Mouse (Mus musculus) testis, adult 2 months (tissue): ENCODE data around the gene Prdm5.

ENCODE experiments used
- CTCF ChIP-seq: fragments of 200-500 bp; IDR thresholded peaks from 2 replicates; pipeline ENCODE4 v1.5.1; 2012; ENCODE audit warnings: low read depth, mild to moderate bottlenecking, inconsistent platforms, low read length, moderate library complexity; ENCODE audit not compliant: control insufficient read depth, insufficient read depth, insufficient replicate concordance
- POLR2A ChIP-seq: fragments of 200-500 bp; IDR thresholded peaks from 2 replicates; pipeline ENCODE4 v1.6.1; 2012; ENCODE audit warnings: low read depth, mild to moderate bottlenecking, inconsistent platforms, low read length, moderate library complexity; ENCODE audit not compliant: control insufficient read depth

DNA sequence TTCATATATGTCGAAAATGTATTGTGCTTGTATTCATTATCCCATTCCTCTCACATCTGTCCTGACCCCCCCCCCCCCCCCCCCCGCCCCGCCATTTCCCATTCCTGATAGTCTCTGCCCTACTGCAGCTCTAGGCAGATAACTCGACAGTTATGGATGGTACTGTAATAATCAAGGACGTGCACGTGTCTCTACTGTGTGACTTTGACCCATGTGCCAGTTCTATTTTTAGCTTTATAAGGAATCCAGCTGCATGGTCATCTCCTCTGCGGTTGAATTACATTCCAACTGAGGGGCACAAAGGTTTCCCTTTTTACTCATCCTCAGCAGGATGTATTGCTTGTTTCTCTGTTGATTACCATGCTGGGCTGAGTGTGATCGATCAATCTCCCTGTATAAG lies 39.3 kb upstream of the Prdm5 start:
- TF ChIP-seq CTCF (no peak), POLR2A (no peak)
